Mouse (Mus musculus) 416B (cell line): ENCODE measurements around the gene Dpm2.

ENCODE experiments used
- DNase-seq: peaks from one replicate; pipeline ENCODE4 v3.0.0; 2011; ENCODE audit warnings: low read depth

Gene Dpm2

GRCm38 (mm10) chr2:32570698-32571494, at the start of gene Dpm2:
Gene Dpm2 (plus strand): TSS chr2:32570858.
- peak; percentile 96 for DNase-seq

DNA sequence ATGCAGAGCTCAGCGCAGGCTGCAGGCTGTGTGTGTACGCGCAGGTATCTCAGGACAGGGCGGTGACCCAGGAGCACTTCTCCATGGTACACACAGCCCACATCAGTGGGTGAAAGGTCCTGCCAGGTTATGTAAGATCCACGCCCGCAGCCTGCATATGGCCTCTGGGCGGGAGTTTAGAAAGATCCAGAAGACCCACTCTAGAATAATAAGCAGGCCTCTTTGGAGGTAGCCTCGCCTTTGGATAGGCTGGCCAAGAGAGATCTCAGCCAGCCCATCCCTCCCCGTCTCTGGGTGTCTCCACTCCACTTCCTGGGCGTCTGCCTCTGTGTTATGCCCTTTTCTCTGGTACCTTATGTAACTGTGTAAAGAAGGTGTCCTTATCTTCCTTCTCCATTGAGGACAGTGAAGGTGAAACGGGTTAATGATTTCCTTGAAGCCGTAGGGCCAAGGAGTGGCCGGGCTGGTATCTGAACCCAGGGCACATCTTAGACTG, 46.1 kb upstream of the Dpm2 start:
- DNase-seq = no peak

DNA sequence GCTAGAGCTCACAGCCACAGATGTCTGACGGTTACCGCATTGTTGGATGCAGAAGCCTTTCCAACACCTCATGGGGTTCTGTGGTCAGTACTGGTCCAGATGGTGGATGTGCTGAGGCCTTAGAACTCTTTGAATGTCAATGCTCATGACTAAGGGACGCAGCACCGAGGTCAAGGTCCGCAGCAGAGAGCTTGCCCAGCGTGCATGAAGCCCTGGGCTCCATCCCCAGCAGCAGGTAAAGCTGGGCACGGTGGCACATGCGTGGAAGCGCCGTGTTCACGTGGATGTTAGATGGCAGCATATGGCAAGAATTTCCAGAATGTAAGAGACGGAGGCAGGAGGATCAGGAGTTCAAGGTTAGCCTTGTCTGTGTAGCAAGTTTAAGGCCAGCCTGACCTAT, 44.8 kb upstream of the Dpm2 start:
- DNase-seq = no peak

DNA sequence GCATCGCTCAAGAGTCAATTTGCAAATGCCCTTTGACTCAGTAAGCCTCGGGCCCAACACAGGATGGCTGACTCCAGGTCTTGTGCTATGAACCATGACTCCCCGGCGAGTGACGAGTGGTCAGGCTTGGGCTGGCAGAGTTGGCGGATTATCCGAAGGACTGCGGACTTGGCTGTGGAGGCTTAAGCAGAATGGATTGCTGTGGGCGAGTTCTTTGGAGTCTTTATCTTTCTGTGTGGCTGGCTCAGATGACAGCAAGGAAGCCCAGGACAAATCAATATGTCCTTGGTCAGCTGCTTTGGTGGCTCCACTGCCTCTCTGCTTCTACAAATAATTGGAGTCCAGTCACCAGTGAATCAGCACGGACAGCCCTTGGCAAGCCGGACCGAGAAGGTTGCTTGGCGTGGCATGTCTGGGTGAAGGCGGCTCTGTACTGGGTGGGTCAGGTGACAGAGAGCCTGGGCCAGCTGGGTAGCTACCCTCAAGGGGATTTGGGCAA, 43.1 kb upstream of the Dpm2 start:
- no peak for DNase-seq

- peak; percentile 64 for DNase-seq
These were observed 42.3 kb upstream of the Dpm2 start for GRCm38 (mm10) chr2:32528326-32528725.

DNA sequence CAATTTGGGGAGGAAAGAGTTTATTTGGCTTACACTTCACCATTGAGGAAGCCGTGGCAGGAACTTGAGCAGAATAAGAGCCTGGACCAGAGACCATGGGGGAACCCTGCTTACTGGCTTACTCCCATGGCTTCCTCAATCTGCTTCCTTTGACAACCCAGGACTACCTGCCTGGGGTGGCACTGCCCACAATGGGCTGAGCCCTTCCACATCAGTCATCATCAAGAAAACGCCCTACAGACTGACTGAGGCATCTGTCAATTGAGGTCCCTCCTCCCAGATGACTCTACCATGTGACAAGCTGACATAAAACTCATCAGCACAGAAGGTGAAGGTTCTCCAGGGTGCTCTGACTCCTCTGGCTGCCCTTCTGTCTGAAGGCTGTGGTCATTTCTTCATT, 40.2 kb upstream of the Dpm2 start:
- peak; percentile 75 for DNase-seq

GRCm38 (mm10) chr2:32533163-32533562, 37.5 kb upstream of the Dpm2 start:
- DNase-seq = no peak

- peak; percentile 79 for DNase-seq
These were observed 36.5 kb upstream of the Dpm2 start for GRCm38 (mm10) chr2:32534061-32534732.

DNA sequence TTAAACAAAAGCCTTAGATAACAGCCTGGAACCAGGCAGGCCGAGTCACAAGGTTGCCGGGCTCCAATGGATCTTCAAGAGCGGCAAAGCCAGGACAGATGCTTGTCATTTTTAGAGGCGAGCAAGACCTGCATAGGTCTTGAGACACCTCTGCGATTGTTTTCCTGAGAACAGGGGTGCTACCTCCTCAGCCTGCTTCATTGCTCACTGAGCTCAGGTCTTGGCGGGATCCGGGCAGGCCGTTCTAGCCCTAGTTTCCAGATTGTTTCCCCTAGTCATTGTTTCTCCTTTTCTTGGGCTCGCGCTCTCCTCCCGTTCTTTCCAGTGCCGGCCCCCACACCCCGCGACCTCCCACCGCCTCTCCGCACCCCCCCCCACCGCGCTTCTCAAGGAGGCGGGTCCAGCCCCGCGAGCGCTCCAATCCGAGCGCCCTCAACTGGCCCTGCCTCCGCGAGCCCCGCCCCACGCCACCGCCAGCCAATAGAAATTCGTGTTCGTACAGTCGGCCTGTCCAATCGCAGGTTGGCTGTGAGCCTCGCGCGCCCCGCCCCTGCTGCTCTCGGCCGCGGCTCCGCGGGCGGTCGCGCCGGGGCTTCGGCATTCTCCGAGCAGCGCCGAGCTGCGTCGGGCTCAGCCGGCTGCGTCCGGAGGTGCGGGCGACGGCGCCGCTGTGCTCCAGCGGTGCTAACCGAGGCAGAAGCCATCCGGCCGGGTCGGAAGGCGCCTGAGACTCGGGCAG, 35.8 kb upstream of the Dpm2 start, which contains the start of gene Fam102a:
Fam102a (plus strand) TSS at position 600 of the 739 bp plus-strand sequence.
- peak; percentile 97 for DNase-seq

- DNase-seq = no peak
These were observed 35.1 kb upstream of the Dpm2 start for GRCm38 (mm10) chr2:32535501-32535991.

DNA sequence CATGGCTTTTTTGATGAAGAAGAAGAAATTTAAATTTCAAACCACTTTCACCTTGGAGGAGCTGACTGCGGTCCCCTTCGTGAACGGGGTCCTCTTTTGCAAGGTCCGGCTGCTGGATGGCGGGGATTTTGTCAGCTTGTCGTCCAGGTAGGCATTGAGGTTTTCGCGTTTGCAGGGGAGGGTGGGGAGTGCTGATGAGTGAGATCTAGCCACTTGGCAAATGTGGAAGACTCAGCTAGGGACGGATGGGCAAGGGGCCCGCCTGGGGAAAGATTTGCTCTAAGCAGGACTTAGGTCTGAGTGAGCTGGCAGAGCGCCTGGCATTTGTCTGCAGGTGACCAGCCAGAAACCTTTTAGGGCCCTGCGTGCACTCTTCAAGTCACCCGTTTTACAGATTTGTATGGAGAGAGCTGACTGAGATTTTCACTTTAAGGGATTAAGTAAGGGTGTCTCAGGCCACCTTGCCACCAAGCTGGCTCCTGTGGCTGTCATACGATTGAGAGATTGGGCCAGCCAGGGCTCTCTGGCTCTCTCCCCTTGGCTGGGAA, 34.5 kb upstream of the Dpm2 start:
- no peak for DNase-seq

DNA sequence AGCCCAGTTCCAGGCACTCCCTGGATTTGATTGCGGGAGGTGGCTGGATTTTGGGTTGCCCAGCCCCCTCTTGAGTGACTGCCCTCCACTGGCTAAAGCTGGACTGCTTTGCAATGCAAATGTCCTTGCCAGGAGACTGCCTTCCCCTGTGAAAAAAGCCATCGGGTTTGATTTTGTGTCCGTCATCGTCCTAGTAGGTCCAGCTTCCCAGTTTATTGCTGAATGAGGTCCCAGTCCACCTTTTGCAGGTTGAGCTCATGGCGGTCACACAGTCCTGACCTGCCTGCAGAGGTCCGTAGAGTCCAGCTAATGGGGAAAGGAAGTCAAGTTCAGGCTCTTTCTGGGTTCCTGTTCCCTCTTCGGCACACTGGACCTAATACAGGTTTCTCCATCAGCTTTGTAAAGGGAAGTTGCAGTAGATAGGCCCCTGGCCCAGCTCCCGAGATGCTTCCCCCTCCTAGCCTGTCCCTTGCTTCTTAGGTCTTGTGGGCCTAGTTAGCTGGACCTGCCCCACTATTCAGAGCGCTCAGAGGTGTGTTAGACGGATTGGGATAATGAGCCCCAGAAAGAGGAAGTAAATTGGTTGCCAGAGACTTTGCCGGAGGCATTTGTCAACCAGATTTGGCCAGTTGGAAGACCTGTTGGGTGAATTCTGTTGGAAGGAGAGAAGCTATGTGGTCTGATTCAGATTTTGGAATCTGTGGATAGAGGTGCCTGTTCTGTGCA, 33.9 kb upstream of the Dpm2 start:
- peak; percentile 74 for DNase-seq

- peak; percentile 43 for DNase-seq
These were observed 33.2 kb upstream of the Dpm2 start for GRCm38 (mm10) chr2:32537360-32537905.

GRCm38 (mm10) chr2:32537941-32538340, 32.7 kb upstream of the Dpm2 start:
- no peak for DNase-seq

DNA sequence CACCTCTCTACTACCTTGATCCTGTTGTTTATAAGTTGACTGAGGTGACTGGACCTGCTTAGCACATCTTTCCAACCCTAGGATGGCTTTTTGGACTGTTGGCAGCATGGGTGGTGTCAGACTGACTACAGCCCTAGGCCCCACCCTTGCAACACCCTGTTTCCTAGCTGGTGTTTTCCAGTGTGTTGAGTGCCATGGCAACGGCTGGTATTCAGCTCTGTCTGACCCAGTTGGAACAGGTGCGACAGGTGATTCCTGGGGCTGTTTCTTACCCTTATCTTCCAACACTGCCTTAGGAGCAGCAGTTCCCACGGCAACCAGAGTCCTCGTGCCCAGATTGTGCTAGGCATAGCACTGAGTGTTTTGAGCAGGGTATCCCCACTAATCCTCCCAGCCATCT, 32.2 kb upstream of the Dpm2 start:
- DNase-seq = no peak

DNA sequence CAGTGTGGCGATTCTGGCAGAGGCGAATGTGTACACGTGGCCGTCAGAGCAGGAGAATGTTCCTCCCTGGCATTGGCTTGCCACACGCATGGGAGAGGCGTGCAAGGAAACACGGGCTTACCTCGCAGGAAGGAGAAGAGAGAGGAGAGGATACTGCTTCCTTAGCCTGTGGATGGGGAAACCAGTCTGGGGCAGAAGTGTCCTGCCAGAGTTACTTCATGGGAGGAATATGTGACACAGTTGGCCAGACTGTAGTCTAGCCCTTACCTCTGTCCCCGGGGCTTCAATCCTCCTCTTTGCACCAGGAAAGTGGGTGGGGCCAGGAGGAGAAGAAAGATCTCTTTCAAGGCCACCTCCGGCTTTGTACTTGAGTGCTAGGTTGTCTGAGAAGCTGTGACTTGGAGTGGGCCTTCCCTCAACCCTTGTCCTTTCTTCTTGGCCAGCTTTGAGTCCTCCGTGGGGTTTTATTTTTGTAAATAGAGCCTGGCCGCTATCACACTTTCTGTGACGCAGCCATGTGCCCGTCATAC, 31.1 kb upstream of the Dpm2 start:
- DNase-seq = no peak

GRCm38 (mm10) chr2:32541333-32541908, 29.2 kb upstream of the Dpm2 start:
- DNase-seq = no peak

DNA sequence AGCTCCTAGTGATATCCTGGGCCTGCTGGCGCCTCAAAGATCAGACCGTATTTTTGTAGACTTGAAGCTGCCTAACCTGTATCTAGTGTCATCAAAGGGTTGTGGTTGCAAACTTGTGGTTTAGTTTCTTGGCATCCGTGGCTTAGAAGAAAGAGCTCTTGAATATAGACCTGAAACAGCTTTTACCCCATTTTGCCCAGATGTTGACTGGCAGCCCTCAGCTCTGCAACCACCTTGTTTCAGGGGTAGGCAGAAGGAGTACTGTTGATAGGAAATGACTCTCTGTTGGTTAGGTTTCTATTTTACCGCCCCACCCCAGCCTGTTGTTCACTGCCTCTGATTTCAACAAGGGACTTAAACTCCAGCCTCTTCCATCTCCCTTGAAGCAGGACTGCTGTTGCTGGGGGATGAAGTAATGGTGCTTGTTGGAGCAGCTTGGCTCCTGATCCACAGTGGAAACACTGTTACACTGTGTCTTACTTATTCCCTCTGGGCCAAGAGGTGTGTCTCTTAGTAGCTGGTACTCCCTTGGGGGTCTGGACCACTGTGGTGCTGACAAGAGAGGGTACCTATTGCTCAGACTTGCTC, 28.6 kb upstream of the Dpm2 start:
- peak; percentile 68 for DNase-seq

DNA sequence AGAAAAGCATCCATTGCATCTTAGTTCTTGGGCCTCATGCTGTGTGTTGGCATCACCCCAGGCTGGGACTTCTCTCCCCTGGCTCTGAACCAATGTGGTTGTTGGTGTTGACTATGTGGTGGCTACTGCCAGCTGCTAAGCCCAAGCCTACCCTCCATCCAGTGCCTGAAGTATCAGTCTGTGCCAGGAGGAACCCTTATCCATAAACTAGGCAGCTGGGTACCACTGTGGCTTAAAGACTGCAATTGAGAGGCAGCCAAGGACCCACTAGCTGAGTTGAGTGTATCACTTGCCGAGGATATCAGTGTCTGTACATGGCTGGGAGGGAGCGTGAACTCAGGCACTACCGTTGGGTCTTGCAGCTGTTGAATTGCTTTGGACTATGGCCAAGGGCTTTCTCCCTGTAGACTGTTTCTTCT, 27.6 kb upstream of the Dpm2 start:
- DNase-seq = no peak

- DNase-seq = no peak
These were observed 23.7 kb upstream of the Dpm2 start for GRCm38 (mm10) chr2:32546951-32547350.
